Mouse (Mus musculus): ENCODE data around the gene Eif1.
"Not testable (repeated sequence)": the region's sequence is repeated elsewhere in the genome, so short reads cannot be mapped to it uniquely, and the experiment has no call there.

Gene Eif1

DNA sequence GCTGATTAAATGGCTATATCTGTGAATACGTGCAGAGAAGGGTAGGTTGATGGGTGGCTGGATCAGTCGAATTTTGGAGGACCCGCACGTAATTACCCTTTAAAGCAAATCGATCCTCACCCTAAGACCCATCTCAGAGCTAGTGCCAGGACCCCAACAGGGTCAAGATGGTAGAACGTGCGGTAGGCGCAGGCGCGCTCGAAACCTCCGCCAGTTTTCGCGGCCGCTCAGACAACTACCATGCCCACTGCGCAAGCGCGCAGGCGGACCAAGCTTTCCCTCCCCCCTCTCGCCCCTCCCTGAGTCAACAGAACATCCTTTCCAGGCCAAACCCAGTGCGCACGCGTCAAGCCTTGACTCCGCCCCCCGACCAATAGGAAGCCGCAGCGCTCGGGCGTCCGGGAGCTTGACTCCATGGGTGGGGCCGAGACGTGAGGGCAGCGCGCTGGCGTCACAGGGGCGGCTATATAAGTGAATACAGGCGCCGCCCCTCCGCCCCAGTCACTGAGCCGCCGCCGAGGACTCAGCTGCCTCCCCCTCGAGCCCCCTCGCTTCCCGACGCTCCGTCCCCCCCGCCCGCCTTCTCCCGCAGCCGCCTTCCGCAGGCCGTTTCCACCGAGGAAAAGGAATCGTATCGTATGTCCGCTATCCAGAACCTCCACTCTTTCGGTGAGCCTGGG is at the start of gene Eif1:
Eif1 (plus strand) TSS at position 394 of the 680 bp plus-strand sequence.
- in situ Hi-C loops (cut with MboI): no loop called here

DNA sequence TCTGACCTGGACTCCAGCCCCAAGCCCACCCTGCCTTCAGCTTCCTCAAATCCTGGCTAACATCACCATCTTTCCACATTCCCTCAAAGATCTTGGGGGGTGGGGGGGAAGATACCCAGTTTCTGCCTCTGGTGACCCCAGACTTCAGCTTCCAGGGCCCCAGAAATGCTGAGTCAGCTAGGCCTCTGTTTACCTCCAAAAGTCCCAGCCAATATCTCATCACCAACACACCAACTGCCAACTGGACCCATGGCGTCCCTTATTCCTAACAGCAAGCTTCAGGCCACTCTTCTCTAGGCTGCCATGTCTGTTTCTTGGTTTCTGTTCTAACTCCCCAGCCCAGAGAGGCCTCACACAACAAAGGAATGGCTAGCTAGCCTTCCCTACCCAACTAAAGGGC is 47.8 kb upstream of the Eif1 start:
- in situ Hi-C loops (cut with MboI): no loop called here

GRCm38 (mm10) chr11:100274719-100275118 is 45.0 kb upstream of the Eif1 start:
- in situ Hi-C loops (cut with MboI): loop anchor here (25.0 kb wide), 1 partner anchor 887 kb away; the partner anchor contains the start of gene Krt10

GRCm38 (mm10) chr11:100275466-100275865 is 44.2 kb upstream of the Eif1 start:
- in situ Hi-C loops (cut with MboI): loop anchor here (25.0 kb wide), 1 partner anchor 888 kb away; the partner anchor contains the start of gene Krt10

DNA sequence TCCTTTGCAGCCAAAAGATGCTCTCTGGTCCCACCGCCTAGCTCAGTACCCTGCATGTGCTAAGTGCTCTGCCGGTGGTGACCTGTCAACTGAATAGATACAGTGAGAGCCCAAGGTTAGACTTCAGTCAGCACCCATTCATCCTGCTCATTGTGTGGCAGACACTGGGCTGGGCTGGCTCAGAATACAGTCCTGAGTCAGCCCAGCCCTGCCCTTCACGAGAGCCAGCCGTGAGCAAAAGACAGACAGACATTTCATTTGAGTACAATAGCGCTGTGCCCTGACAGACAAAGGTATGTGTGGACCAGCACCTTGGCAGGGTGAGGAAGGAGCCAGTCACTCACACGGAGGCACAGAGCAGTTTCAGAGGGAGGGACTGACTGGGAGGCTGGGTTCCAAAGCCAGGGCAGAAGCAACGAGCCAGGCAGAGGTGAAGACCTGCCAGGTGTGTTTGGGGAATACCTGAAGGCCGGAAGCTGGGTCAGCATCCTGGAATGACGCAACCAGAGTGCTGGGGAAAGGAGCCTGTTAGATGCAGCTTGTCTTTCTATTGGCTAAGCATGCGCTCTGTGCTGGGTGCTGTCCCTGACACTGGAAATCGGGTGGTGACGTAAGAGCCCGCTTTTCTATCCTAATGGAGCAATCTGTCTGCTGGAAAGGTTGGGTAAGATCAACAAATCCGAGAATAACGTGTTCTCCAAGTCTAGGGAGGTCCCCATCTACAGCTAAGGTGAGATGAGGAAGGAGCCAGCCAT is 41.8 kb upstream of the Eif1 start:
- in situ Hi-C loops (cut with MboI): loop anchor here (25.0 kb wide), 1 partner anchor 891 kb away; the partner anchor contains the start of gene Krt10

- in situ Hi-C loops (cut with MboI): loop anchor here (25.0 kb wide), 1 partner anchor 891 kb away; the partner anchor contains the start of gene Krt10
These were observed 40.9 kb upstream of the Eif1 start for GRCm38 (mm10) chr11:100278759-100279158.

GRCm38 (mm10) chr11:100281596-100282544 is 37.8 kb upstream of the Eif1 start:
- in situ Hi-C loops (cut with MboI): loop anchor here (25.0 kb wide), 1 partner anchor 895 kb away; the partner anchor contains the start of gene Krt10

DNA sequence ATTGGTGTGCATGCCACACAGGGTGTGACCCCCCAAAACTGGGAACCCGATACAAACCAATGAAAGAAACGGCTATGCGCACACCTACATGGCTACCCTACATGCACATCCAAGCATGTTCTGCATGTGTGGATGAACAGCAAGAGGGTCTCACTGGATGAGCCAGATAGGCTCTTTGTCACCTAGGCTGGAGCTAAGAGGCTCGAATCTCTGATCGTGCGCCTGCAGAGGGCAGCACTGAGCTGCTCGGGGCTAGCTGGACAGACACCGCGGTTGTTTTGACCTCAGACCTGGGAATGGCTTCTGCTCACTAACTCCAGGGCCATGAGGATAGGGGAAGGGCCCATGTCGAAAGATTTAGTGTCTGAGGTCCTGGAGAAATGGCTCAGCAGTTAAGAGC is 37.1 kb upstream of the Eif1 start:
- in situ Hi-C loops (cut with MboI): loop anchor here (25.0 kb wide), 1 partner anchor 895 kb away; the partner anchor contains the start of gene Krt10

- in situ Hi-C loops (cut with MboI): loop anchor here (25.0 kb wide), 1 partner anchor 898 kb away; the partner anchor contains the start of gene Krt10
These were observed 34.7 kb upstream of the Eif1 start for GRCm38 (mm10) chr11:100284988-100285387.

DNA sequence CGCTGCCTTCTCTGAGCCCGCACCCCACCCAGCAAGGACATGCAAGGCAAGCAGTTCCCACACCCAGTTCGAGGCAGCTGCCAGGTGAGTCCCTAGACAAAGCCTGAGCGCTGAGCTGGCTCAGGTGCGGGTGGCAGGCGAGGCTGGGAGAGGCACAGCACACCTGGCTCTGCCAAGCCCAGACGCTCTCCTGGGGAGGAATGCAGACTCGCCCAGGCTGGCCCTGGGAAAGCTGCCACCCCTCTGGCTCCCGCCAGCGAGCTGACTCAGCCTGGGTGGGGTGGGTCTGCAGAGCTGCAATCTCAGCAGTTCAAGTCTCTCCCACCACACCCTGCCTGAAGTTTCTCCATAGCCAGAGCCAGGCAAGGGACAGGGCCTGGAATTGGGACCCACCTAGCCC is 32.7 kb upstream of the Eif1 start:
- in situ Hi-C loops (cut with MboI): loop anchor here (25.0 kb wide), 1 partner anchor 900 kb away; the partner anchor contains the start of gene Krt10

DNA sequence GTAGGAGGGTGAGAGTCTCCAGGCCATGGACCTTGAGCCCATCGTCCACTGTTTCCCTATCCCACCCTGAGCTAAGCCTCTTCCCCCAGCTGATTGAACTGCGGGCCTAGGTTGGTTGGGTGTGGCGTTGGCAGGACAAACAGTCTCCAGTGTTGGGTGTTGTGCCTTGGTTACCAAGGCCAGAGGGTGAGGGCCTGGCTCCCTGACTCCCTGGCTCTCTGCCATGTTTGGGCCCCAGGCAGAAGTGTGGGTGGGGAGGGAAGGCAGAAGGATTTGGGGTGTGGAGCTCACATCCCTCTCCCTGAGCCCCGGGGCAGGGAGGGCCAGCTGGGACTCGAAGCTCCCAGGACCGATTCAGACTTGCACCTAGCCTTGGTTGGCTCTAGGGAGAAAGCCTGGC is 30.7 kb upstream of the Eif1 start:
- in situ Hi-C loops (cut with MboI): loop anchor here (25.0 kb wide), 1 partner anchor 902 kb away; the partner anchor contains the start of gene Krt10

- in situ Hi-C loops (cut with MboI): loop anchor here (25.0 kb wide), 1 partner anchor 903 kb away; the partner anchor contains the start of gene Krt10
These were observed 29.4 kb upstream of the Eif1 start for GRCm38 (mm10) chr11:100290235-100290634.

GRCm38 (mm10) chr11:100292884-100293283 is 26.8 kb upstream of the Eif1 start:
- in situ Hi-C loops (cut with MboI): loop anchor here (25.0 kb wide), 1 partner anchor 906 kb away; the partner anchor contains the start of gene Krt10

DNA sequence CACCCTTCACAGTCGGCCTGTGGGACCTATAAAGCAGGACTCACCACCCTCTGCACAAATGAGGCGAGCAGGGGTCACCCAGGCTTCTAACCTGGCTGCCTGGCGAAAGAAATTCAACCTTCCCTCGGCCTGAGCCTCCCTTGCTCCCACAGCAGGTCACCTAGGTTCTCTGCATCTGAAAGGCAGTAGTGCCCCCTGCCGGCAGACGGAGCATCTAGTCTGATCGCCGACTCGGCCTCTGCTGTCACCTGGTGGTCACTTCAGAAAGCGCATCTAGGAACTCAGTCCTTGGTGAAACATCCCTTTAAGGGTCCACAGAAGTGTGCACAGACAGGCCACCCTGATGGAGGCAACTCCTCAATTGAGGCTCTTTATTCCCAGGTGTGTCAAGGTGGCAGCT is 24.4 kb upstream of the Eif1 start:
- in situ Hi-C loops (cut with MboI): loop anchor here (25.0 kb wide), 1 partner anchor 908 kb away; the partner anchor contains the start of gene Krt10

DNA sequence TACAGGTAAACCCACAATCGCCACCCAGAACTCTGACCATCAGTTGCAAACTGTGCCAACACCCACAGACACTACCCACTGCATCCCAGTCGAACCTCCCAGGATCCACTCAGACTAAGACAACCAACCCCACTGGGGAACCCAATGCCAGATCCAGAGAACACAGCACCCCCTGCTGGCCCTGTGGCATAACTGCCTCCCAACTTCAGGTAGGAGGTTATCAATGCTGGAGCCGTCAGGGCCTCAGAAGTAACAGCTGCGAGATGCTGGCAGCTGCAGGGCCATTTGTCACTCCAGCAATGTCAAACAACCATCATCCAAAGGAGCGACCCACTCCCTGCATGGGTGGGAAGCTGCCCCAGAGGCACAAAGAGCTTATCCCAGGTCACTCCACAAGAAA is 21.9 kb upstream of the Eif1 start:
- in situ Hi-C loops (cut with MboI): loop anchor here (25.0 kb wide), 1 partner anchor 910 kb away; the partner anchor contains the start of gene Krt10

DNA sequence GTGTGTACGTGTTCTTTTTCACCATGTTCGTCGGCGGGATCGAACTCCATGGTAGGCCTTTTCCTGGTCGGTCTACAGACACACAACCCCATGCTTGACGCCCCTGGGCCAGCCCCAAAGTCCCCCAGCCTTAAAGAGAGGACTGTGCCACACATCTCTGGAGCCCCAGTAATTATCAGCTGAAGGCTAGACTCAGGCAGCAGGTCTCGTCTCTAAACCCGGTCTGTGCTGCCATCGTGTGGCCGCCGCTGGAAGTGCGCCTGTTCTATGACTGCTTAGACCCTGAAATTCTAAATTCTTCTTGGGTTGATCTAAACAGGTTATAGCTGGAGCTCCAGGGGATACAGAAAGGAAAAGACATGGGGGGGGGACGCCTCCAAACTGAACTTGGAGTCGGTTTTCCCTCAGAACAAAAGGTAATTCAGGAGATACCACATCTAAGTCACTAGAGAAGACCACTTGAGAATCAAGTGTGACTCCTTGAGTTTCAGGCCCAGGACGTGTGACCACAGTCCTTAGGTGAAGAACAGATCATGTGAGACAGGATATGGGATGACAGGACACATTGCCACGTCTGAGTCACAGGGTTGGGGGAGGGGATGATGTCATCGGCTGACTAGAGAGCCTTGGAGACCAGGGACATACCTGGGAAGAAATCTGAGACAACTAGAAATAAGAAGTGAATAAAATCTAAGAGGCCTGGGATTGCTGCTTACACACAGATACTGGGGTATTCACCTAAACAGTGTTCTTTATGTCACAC is 21.2 kb upstream of the Eif1 start:
- in situ Hi-C loops (cut with MboI): loop anchor here (25.0 kb wide), 1 partner anchor 911 kb away; the partner anchor contains the start of gene Krt10

DNA sequence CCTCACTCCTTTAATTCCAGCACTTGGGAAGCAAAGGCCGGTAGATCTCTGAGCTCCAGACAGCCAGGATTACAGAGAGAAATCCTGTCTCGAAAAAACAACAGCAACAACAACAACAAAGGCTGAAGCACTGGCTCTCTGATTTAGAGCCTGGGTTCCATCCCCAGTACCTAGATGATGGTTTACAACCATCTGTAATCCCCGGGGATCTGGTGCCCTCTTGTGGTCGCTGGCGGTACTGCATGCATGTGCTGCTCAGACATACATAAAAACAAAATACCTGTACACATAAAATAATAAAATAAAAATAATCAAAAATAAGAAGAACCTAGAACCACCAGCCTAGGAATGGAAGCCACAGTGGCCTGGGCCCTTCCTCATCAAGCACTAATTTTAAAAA is 19.4 kb upstream of the Eif1 start:
- in situ Hi-C loops (cut with MboI): no loop called here

DNA sequence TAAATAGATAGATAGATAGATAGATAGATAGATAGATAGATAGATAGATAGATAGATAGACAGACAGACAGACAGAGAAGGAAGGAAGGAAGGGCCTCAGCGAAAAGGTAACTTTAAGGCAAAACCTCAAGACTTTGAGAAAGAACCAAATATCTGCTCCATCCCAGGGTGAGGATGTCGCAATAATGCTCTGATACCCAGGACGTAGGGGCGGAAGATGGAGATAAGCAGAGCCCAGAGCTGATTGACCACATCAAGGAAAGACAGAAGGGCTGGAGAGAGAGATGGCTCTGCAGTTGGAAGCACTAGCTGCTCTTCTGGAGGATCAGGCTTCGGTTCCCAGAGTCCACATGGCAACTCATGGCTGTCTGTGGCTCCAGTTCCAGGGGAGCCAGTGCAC is 18.4 kb upstream of the Eif1 start:
- in situ Hi-C loops (cut with MboI): no loop called here

GRCm38 (mm10) chr11:100307900-100308299 is 11.8 kb upstream of the Eif1 start:
- in situ Hi-C loops (cut with MboI): no loop called here

DNA sequence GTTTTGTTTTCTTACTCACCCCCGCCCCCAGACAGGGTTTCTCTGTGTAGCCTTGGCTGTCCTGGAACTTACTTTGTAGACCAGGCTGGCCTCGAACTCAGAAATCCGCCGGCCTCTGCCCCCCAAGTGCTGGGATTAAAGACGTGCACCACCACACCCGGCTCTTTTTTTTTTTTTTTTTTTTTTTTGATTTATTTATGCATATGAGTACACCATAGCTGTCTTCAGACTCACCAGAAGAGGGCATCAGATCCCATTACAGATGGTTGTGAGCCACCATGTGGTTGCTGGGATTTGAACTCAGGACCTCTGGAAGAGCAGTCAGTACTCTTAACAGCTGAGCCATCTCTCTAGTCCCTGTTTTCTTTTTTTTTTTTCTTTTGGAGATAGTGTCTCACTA is 11.0 kb upstream of the Eif1 start:
- in situ Hi-C loops (cut with MboI): not testable (repeated sequence)

Measured in mature B cell (primary cell).